Mouse (Mus musculus) kidney, postnatal 36 days (tissue): ENCODE measurements around the gene Rtn2.

Experiments used
- DNase-seq, 2 experiments: peaks; one replicate each; pipeline ENCODE4 v3.0.0; 2021 to 2022; ENCODE audit warnings: mixed read lengths in 2 of 2

The Rtn2 gene

GRCm38 (mm10) chr7:19269721-19270441, 12.5 kb upstream of the Rtn2 start:
- peak; percentile 82 for DNase-seq

DNA sequence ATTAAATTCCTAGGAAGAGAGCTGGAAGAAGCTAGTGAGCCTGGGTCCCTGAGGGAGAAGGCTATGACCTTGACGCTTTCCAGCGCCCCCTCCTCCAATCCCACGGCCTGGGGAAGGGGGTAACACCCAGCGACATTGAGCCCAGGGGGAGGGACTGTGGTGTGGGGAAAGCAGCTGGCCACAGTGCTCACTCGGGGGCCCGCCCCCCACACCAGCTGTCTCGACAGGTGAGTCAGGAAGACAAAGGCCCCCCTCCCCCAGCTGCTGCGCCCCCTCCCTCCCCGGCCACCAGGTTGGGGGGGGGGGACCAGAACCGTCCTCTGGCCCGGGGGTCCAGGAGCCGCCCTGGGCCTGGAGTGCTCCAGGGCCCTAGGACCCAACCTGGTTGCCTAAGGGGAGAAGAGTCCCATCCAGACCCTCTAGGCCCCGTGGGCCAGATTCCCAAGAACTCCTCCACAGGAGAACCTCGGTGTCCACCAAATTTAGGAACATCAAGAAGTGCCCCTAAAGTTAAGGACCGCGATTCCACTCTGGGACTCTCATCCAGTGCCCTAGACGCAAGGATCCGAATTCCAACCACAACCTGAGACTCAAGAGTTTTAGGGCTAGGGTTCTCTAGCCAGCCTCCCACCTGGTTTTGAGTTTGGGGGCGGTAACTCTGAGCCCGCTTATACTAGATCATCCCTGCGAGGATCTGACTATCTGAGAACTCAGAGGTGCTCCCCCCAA, 11.8 kb upstream of the Rtn2 start:
- peak in 1 of 2 experiments; percentile 32 for DNase-seq

DNA sequence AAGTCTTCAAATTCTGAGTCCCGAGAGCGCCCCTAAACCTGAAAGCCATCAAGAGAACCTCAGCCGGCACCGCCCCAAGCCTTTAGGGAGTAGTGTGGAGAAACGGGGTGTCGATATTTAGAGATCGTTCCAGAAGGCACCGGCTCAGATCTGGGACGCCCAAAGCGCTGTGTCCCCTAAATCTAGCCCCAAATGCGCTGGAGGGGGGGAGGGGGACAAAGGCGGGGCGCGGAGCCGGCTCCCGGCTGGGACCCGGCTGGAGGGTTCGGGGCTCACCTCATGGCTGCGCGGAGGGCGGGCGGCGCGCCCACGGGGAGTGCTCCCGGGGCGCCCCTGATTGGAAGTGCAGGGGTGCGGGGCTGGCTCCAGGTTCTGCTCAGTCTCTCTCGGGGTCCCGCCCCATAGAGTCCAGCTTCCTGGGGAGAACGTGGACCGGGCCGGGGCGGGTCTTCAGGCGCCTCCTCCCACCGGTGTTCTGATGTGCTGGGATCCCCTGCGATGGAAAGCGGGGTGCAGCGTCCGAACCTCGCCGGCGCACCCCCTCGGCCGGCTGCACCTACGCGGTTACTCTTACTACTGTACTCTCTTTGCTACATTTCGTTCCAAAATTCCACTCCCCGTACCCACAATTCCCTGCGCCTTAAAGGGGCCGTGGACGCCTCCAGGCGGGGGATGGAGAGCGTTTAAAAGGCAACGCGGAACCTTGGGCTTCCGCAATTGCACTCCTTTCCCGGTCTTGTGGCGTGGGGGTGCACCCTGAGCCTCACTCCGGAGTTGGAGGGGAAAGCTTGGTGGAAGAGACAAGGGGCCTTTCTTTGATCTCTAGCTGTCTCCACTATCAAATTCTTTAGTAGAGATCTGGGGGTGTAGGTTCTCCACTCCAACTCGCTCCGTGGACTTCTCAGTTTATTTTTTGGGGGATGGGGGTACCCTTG, 10.9 kb upstream of the Rtn2 start, which contains the start of gene Vasp:
Gene Vasp, minus strand, starts transcription at position 580 of the 935 bp plus-strand sequence.
- DNase-seq, result peak; percentile 88 to 91

- peak; percentile 89 to 93 for DNase-seq
These were observed 10.2 kb upstream of the Rtn2 start for GRCm38 (mm10) chr7:19272173-19272764.

- peak in 1 of 2 experiments; percentile 38 for DNase-seq
These were observed 6.2 kb upstream of the Rtn2 start for GRCm38 (mm10) chr7:19276253-19276652.

DNA sequence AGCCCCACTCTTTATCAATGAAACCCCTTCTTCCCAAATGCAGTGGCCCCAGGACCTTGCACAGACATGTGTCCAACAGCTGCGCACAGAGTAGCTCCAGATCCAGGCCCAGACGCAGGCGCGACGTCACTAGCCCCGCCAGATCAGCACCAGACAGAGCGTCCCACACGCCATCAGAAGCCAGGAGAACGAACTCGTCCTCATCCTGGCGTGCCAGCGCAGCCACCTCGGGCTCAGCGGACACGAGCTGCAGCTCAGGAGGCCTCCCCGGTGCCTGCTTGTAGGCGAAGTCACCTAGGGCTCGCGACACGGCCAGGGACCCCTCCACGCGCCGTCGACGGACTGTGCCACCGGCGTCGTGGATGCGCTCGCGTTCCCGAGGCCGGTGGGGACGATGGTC, 3.4 kb upstream of the Rtn2 start:
- no peak for DNase-seq

DNA sequence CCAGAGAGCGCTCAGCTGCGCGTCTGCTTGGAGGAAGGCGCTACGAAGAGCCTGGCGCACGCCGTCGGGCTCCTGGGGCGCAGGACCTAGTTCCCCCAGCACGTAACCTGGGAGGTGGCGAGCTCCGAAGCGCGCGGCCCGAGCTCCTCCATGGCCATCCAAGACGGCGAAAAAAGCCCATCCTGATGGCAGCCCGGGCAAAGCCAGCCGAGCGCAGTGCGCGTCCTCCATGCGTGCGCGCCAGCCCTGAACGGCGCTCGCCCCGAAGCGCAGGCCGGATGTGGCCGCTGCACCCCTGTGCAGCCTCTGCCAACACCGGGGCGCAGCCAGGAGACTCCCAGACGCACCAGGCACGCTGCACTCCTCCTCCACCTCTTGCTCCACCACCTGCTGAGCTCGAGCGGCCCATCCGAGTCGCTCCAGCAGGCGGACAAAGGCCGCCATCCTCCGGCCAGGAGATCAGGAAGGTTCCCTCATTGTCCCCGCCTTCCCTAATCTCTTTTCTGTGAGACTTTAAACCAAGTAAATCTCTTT, 2.8 kb upstream of the Rtn2 start, which contains the start of gene Ppm1n:
Gene Ppm1n, minus strand, starts transcription at position 484 of the 534 bp plus-strand sequence.
- peak in 1 of 2 experiments; percentile 35 for DNase-seq

DNA sequence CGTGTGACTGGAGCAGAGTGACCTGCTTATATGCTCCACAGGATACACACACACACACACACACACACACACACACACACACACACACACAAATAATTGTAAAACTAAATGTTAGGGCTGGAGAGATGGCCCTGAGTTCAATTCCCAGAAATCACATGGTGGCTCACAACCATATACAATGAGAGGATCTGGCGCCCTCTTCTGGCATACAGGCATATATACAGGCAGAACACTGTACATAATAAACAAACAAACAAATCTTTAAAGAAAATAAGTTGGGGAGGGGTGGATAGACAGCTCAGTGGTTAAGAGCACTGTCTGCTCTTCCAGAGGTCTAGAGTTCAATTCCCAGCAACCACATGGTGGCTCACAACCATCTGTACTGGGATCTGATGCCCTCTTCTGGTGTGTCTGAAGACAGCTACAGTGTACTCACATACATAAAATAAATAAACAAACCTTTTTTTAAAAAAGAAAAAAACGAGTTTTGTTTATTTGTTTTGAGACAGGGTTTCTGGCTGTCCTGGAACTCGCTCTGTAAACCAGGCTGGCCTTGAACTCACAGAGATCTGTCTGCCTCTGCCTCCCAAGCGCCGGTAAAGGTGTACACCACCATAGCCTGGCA, 632 bp upstream of the Rtn2 start:
- DNase-seq, result peak; percentile 57 to 69

DNA sequence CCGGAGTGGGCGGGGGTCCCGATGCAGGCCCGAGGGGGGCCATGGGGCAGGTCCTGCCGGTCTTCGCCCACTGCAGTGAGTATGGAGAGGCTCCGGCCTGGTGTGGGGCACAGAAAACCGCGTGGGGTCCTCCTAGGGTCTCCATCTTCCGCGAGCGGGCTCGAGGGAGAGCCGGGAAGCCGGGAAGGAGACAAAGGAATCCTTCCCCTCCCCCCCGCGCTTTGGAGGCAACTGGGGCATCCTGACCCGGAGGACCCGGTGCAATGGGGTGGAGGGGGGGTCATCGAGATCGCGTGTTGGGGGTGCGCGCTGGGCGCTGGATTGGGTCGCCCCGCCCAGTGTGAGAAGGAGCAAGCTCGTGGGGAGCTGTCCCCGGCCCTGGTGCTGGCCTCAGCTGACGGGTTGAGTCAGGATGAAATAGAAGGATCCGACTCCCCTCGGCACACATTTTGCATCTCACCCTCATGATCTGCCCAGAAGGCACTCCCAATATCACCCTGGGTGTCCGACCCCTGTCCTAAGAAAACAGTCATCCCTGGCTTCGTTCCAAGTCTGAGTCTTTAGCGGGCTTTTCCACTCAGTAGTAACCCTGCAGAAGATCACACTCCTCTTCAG, 474 bp downstream of the Rtn2 start:
- DNase-seq, result peak; percentile 51 to 87

DNA sequence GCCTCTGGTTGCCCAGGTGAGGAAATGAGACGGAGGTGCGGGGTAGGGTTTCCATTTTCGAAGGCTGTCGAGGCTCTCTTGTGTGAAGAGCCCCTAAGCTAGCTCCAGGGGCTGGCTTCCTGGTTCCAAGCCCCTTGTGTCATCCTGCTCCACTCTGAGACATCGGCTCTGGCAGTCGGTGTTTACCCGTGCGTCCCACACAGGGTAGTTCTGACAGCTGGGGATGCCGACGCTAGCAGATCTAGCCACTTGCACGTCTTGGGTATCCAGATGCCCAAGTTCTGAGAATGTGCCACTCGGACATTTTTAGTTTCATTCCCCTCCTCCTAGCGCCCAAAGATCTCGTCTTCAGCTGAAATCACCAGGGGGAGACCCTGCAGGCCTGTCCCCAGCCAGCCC, 981 bp downstream of the Rtn2 start:
- DNase-seq, result no peak

- DNase-seq, result peak; percentile 44 to 82
These were observed 2.3 kb downstream of the Rtn2 start for GRCm38 (mm10) chr7:19284763-19285162.

DNA sequence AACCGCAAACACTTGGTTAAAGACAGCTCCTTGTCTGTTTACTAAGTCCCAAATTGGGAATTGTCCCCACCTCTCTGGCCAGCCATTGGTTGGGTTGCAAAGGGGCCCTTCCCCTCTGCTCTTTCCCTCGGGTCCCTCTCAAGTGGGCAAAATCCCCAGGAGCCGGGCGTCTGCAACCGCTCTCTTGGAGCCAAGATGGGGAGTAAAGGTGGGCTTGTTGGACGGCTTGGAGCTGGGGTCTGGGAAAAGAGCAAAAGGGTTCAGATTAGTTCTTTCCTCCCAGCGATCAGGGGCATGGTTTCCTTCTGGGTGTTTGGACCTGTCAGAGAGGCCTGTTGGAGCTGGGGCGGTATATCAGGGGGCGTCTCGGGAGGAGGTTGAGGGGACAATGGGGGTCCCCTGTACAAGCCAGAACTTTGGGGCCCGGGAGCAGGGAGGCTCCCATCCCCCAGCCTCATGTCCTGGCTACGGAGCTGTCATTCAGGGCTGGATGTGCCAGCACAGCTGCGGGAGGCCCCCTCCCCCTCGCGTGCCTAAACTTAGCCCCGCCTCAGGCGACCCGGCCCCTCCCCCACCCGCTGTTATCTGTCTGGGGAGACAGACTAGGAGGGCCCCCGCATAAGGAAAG, 8.7 kb downstream of the Rtn2 start:
- peak in 1 of 2 experiments; percentile 43 for DNase-seq

DNA sequence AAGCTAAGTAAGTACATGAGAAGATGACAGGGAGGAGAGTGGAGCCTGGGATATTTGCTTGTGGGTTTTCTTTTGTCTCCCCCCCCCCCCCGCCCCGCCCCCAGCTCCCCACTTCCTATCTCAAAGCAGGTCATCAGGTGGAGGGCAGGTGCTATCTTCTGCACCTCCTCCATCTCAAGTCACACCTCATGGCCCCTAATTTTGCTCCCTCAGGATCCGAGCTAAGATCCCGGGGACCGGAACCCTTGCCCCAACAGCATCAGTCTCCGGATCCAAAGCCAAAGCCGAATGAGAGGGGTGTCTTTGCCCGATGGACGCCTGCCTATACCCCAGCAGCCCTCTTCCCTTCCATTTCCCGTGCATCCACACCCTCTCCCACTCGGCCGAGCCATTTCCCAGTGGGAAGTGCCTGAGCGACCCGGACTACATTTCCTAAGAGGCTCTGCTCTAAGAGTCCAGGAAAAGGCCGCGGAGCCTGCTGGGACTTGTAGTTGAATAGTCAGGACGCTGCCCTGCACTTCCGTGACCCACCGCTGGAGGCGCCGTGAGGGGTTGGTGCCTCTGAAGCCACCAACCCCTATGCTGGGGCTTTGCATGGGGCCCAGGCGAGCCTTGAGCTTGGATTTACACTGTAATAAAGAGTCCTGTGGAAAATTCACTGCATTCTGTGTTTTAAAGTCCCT, 13.2 kb downstream of the Rtn2 start:
- DNase-seq, result peak; percentile 98 to 99

- DNase-seq, result no peak
These were observed 14.6 kb downstream of the Rtn2 start for GRCm38 (mm10) chr7:19297034-19297433.

DNA sequence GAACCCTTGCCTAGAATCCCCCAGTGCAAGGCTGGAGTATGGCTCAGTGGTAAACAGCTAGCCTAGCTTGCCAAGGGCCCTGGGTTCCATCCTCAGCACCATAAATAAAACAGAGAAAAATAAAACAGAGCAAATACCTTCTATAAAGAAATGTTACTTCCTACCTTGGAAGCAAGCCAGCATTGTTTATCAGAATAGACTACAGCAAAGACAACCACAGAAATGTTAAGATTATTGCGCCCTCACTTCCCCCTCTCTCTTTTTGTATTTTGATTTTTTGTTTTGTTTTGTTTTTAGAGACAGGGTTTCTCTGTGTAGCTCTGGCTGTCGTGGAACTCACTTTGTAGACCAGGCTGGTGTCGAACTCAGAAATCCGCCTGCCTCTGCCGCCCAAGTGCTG, 15.4 kb downstream of the Rtn2 start:
- no peak for DNase-seq

- DNase-seq, result peak; percentile 48 to 73
These were observed 16.8 kb downstream of the Rtn2 start for GRCm38 (mm10) chr7:19299194-19299593.

DNA sequence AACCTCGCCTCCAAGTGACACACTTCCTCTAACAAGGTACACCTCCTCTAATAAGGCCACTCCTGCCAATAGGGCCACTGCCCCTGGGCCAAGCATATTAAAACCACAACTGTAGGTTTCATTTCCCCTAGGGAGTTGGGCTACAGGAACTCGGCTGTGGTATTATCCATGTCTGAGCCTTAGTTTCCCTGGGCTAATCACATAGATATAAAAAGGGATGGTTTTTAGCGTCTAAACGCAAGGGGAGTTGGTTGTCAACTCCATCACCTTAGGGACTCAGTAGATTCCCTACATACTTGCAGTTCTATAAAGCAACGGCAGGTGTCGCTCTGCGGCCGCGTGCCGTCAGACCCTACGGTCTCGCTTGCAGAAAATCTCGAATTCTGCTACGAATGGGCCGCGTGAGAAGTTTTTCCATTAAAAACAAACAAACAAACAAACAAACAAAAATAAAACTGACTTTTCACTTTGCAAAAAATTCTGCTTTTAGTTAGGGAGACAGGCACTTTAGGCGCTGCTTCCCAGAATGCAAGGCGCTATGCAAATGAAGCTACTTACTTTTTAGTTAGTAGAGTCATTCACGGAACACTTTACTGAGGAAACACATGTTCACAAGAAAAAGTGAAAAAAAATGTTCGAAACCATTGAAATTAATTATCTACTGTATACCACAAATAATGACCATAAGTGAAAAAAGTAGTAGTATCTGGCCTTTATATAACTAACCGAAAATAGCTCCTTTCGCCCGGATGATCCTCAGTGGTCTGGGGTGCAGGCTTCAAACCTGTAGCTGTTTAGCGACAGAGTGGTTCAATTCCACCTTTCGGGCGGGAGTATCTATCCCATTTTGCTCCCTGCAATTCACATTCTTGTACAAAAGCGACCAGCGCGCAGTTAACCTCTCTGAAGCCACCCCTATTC, 18.3 kb downstream of the Rtn2 start:
- peak; percentile 85 to 90 for DNase-seq

DNA sequence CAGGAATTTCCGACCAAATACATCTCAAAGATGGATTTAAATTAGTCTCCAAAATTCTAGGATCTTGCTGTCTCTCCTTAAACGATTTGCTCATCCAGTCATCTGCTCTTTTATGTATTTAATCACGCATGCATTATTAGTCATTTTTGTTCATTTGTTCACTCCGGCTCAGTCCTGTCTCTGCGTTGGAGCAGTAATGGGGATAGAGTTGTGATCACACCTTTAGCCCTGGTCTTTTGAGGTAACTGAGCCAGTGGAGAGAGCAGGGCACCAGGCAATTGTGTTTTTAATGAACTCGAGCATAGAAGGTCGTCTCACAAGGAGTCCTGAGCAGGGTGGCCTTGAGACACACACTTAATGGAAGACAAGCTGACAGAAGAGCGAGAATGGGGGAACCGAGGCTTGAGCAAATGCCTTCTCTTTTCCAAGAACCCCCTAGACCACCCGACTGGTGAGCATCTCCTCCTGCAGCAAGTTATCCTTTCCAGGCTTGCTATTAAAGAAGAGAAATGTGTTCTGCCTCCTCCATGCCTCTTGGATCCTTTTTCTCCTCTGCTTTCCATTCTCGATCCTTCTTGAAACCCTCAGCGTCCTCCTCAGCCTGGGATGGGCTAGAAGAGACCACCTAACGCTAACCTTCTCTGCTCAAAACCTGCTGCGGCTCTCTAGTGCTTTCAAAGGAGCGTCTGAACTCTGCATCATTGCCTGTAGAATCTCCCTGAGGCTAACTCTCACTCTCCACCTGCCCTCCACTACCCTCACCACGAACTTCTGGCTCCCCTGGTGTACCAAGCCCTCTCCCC, 19.2 kb downstream of the Rtn2 start:
- DNase-seq, result no peak
